Mouse (Mus musculus): ENCODE measurements at regions not wholly inside any gene's neighbourhood (a gene's known extent, or its start where the extent isn't known, plus 50 kb on each side); places are given as distances from the start of the nearest gene placed in this dataset.

- no peaks in the 10 kb centered on the region for H3K4me1 ChIP-seq (ENCODE audit: control insufficient read depth, insufficient read depth, low read length)
- no peak overlapping the region for H3K4me3 ChIP-seq (ENCODE audit: insufficient read depth, low read length)
- TF ChIP-seq CTCF (IDR thresholded peaks at IDR 0.05; ENCODE audit: extremely low read depth, insufficient read depth, low read length) (no peak), POLR2A (IDR thresholded peaks at IDR 0.05; ENCODE audit: extremely low read depth, insufficient read depth, low read length) (no peak)
- H3K27ac ChIP-seq (ENCODE audit: insufficient read depth, low read length): no peak overlapping the region
Measured at GRCm38 (mm10) chr12:80039150-80039549, 73.7 kb downstream of the Zfp36l1 start.

DNA sequence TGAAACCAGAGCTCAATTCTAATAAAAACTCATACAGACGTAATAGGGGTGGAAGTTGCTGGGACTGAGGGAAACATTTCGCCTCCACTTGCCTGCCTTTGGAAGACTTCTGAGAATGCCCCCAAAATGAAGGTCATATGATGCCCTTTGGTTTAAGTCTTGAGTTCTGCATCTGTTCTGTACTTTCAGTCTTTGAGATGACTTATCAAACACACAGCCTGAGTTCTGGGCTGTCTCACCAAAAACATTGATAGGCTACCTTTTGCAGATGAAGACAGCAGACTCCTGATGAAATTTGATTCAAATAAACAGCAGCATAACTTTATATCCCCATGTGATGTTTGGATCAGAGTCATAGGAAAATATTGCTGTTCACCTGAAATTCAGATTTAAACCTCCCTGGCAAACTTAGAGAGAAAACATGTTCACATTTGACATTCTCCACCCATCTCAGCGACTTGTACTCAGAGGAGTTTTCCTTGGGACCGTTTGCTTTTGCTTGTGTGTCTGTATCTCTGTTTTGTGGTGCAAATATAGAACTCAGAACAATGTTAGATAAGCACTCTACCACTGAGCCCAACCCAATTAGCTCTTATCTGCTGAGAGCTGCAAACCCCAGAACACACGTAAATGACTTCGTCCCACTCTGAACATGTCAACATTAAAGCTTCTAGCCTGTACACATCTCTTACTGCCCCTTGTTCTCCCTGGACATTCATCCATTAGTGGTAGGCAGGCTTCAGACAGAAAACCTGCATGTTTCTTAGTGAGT lies 77.1 kb downstream of the Zfp36l1 start:
- Histone ChIP-seq H3K4me3 (ENCODE audit: insufficient read depth, low read length) (no peak overlapping the region), H3K27ac (ENCODE audit: insufficient read depth, low read length) (no peak overlapping the region), H3K4me1 (ENCODE audit: control insufficient read depth, insufficient read depth, low read length) (no peaks in the 10 kb centered on the region)
- no peak for TF ChIP-seq CTCF (IDR thresholded peaks at IDR 0.05; ENCODE audit: extremely low read depth, insufficient read depth, low read length)
- TF ChIP-seq POLR2A (IDR thresholded peaks at IDR 0.05; ENCODE audit: extremely low read depth, insufficient read depth, low read length): no peak

DNA sequence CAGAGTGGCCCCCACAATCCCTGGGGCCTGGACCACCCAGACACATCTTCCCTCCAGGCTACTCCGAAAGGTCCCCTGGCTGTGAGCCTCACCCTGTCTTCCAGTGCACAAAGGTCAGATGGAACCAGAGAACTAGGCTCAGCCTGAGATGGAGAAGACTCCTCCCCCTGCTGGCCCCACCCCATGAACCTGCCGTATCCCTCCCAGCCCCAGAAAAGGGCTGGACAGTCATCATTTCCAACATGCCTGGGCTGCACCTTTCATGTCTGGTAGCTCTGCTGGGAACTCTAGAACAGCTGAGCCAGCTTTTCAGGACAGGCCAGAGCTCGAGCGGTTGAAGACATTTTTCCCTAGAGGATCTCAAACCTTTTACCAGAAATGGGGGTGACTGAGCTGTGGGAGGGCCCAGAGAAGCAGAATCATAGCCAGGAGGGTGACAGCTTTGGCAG lies 77.8 kb downstream of the Zfp36l1 start:
- no peak overlapping the region for H3K27ac ChIP-seq (ENCODE audit: insufficient read depth, low read length)
- H3K4me3 ChIP-seq (ENCODE audit: insufficient read depth, low read length): no peak overlapping the region
- no peaks in the 10 kb centered on the region for H3K4me1 ChIP-seq (ENCODE audit: control insufficient read depth, insufficient read depth, low read length)
- TF ChIP-seq POLR2A (IDR thresholded peaks at IDR 0.05; ENCODE audit: extremely low read depth, insufficient read depth, low read length): no peak

DNA sequence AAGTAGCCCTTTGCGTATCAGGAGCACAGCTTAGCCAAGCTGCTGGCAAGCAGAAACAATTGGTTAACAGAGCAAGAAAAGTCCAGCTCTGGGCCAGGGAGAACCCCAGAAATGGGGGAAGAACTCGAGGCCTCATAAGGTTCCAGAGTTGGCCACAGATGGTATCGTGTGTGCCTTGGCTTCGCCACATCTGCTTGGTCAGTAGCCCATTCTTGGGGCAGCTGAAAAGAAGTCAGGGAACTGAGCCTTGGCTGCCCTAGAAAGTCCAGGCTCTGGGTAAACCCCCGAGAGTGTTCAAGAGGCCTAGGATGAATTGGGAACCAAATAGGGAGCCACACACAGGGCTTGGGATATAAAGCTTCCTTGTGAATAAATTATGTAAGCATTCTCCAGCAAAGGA lies 78.7 kb downstream of the Zfp36l1 start:
- Histone ChIP-seq H3K4me1 (ENCODE audit: control insufficient read depth, insufficient read depth, low read length) (no peaks in the 10 kb centered on the region), H3K4me3 (ENCODE audit: insufficient read depth, low read length) (no peak overlapping the region), H3K27ac (ENCODE audit: insufficient read depth, low read length) (no peak overlapping the region)
- no peak for TF ChIP-seq POLR2A (IDR thresholded peaks at IDR 0.05; ENCODE audit: extremely low read depth, insufficient read depth, low read length)
- no peak for TF ChIP-seq CTCF (IDR thresholded peaks at IDR 0.05; ENCODE audit: extremely low read depth, insufficient read depth, low read length)

DNA sequence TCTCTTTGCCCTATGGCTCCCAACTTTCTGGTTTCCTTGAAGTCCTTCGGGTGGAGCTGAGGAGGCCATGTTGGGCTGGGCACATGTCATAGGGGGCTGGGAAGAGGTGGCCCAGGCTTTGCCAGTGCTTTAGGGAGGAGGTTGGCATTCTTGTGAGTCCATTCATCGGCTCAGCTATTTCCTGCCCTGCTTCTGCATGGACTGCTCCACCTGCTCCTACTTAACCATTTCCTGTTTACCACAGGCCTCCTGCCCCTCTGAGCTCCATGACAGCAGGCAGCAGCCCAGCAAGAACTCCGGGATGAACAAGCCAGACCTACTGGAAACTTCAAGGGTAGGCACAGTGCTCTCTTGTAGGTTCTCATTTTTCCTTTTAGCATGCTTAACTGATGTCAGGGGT lies 80.3 kb downstream of the Zfp36l1 start:
- H3K4me3 ChIP-seq (ENCODE audit: insufficient read depth, low read length): no peak overlapping the region
- TF ChIP-seq POLR2A (IDR thresholded peaks at IDR 0.05; ENCODE audit: extremely low read depth, insufficient read depth, low read length) (no peak), CTCF (IDR thresholded peaks at IDR 0.05; ENCODE audit: extremely low read depth, insufficient read depth, low read length) (no peak)
- no peaks in the 10 kb centered on the region for H3K4me1 ChIP-seq (ENCODE audit: control insufficient read depth, insufficient read depth, low read length)
- no peak overlapping the region for H3K27ac ChIP-seq (ENCODE audit: insufficient read depth, low read length)

DNA sequence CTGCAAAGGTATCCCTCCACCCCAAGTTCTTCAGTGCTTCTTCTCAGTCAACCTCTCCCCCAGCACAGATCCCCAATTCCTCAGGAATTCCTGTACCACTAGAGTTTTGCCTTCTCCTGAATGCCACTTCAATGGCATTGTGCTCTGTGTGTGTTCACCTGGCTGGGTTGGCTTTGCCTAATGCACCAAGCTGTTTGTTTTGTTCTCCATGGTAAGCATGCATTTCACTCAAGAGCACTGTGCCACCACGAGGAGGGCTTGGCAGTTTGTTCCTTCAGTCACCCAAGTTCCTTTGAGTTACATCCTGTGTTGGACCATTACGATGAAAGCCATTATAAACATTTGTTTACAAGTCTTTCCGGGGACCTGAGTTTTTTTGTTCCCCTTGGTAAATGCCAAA lies 84.5 kb downstream of the Zfp36l1 start:
- no peak for TF ChIP-seq CTCF (IDR thresholded peaks at IDR 0.05; ENCODE audit: extremely low read depth, insufficient read depth, low read length)
- Histone ChIP-seq H3K4me3 (ENCODE audit: insufficient read depth, low read length) (no peak overlapping the region), H3K27ac (ENCODE audit: insufficient read depth, low read length) (no peak overlapping the region), H3K4me1 (ENCODE audit: control insufficient read depth, insufficient read depth, low read length) (no peaks in the 10 kb centered on the region)

DNA sequence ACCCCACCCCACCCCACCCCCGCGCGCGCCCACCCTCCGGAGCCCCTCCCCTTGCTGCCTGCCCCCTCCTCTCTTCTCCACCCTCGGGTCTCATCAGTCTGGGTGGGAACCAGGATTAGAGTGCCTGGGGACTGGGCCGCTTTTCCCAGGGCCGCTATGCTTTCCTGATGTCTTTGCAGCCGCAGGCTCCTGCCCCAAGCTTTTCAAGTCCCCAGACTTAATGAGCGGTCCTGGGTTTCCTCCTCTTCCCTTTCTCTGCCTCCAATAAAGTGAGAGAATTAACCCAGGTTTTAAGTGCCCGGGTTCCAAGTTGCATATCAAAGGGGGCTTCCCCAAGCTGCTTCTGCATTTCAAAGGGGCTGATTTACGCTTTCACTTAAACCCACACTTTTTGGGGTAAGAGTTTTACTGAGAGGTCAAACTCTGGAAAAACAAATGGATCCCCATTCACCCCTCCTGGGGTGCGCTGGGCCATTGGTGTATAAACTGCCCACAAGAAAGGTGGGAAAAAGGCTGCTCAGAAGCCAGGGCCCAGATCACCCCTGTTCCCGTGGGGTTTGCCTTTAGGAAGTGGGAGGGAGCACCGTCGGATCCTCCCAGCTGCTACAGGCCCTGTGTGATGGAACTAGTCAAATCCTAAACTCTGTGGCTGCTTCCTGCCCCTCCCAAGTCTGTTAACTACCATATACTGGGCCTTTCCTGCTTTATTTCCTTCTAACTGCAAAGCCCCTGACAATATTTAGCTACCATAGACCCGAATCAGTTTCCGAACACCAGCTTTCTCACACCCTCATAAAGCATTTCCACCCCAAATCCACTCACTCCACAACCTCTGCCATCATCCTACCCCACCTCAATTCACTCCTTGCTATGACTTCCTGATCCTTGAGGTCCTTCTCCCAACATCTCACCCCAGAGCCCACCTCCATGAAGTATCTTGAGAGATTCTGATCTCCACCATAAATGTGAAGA lies 89.4 kb downstream of the Zfp36l1 start:
- H3K4me1 ChIP-seq (ENCODE audit: control insufficient read depth, insufficient read depth, low read length): no peaks in the 10 kb centered on the region
- no peak overlapping the region for H3K27ac ChIP-seq (ENCODE audit: insufficient read depth, low read length)
- TF ChIP-seq POLR2A (IDR thresholded peaks at IDR 0.05; ENCODE audit: extremely low read depth, insufficient read depth, low read length) (no peak), CTCF (IDR thresholded peaks at IDR 0.05; ENCODE audit: extremely low read depth, insufficient read depth, low read length) (no peak)
- no peak overlapping the region for H3K4me3 ChIP-seq (ENCODE audit: insufficient read depth, low read length)

DNA sequence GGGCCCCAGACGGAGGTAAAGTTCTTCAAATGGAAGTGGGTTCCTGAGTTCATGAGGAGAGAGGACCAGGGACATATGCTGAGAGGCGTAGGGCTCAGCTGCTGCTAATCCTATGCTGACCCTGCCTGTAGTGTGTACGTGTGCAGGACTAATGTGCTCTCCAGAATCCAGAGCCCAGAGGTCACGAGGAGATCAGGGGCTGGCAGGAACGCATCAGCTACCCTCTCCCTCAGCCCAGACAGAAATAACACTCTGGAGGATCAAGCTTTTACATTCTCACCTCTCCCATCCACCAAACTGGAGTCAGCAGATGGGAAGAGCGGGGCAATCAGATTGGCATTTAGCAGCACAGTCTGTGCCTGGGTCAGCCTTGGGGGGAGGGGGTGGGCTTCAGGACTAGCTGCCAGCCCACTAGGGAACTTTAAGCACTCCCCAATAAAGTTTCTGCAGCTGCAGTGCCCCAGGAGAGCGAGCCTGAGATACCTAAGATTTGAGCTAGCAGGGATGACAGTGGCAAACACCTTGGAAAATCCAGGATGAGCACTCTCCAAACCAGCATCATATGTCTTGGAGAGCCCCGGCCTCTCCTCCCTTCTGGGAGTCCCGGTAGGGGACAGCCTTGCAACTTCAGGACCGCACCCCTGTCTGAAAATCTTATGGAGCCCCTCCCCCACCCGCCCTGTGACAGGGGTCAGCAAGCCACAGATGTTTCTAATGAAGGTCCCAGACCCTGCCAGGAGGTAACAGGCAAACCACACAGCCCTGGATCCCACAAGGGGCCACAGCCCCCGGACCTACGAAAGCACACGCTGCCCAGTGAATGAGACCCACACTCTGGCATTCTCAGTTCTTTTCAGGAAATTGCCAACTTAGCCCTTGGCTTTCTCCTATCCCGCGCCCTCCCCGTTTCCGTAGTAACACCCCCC lies 90.4 kb downstream of the Zfp36l1 start:
- Histone ChIP-seq H3K4me3 (ENCODE audit: insufficient read depth, low read length) (no peak overlapping the region), H3K27ac (ENCODE audit: insufficient read depth, low read length) (no peak overlapping the region), H3K4me1 (ENCODE audit: control insufficient read depth, insufficient read depth, low read length) (no peaks in the 10 kb centered on the region)
- no peak for TF ChIP-seq POLR2A (IDR thresholded peaks at IDR 0.05; ENCODE audit: extremely low read depth, insufficient read depth, low read length)

DNA sequence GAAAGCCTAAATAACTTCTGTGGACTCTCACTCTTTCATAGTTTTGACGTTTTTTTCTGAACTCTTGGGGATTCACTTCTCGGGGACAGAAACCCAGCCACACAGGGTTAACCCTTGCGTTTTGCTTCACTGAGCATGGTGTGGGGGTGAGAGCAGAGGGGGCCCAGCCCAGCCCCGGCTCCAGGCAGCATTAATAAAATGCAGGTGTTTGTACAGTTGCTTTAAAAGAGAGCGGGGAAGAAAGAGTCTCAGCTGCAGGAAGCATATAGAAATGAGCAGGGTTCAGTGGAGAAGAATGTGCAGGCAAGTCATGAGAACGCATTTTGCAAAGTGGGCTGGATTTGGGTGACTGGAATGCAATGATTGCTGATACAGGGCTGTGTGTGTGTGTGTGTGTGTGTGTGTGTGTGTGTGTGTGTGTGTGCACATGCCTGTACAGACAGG lies 91.8 kb downstream of the Zfp36l1 start:
- Histone ChIP-seq H3K4me1 (ENCODE audit: control insufficient read depth, insufficient read depth, low read length) (no peaks in the 10 kb centered on the region), H3K27ac (ENCODE audit: insufficient read depth, low read length) (no peak overlapping the region), H3K4me3 (ENCODE audit: insufficient read depth, low read length) (no peak overlapping the region)
- TF ChIP-seq CTCF (IDR thresholded peaks at IDR 0.05; ENCODE audit: extremely low read depth, insufficient read depth, low read length) (no peak), POLR2A (IDR thresholded peaks at IDR 0.05; ENCODE audit: extremely low read depth, insufficient read depth, low read length) (no peak)
